Mouse (Mus musculus) kidney, embryonic 15.5 days (tissue): Measurements from ENCODE around the gene Bglap3. TPM values are rescaled to one million over a fixed set of nuclear protein-coding genes. Genes with fewer than 3 reads are reported as not detected.
A peak's percentile ranks its signal among the peaks of the same experiment; 100 is the strongest.

Source experiments
- ATAC-seq: fragments of 200-750 bp; cut with Nextera tagmentation; replicated peaks from 2 replicates; pipeline ENCODE4 v1.8.0; 2017; ENCODE audit warnings: moderate TSS enrichment; ENCODE audit not compliant: low FRiP score
- H3K27ac ChIP-seq: fragments of 300-500 bp; sonication (generic); 2 replicates; pipeline ENCODE4 v1.5.1; 2015; ENCODE audit warnings: mild to moderate bottlenecking, inconsistent platforms
- H3K27me3 ChIP-seq: fragments of 300-500 bp; sonication (generic); 2 replicates; pipeline ENCODE4 v1.6.1; 2015; ENCODE audit warnings: inconsistent platforms
- H3K36me3 ChIP-seq: fragments of 300-500 bp; sonication (generic); 2 replicates; pipeline ENCODE4 v1.6.1; 2015; ENCODE audit warnings: inconsistent platforms
- H3K4me1 ChIP-seq: fragments of 300-500 bp; sonication (generic); 2 replicates; pipeline ENCODE4 v1.6.1; 2015; ENCODE audit warnings: inconsistent platforms
- H3K4me2 ChIP-seq: fragments of 300-500 bp; sonication (generic); 2 replicates; pipeline ENCODE4 v1.6.1; 2015; ENCODE audit warnings: moderate library complexity, mild to moderate bottlenecking, inconsistent platforms
- H3K4me3 ChIP-seq: fragments of 300-500 bp; sonication (generic); replicated peaks from 2 replicates; pipeline ENCODE4 v1.5.1; 2015; ENCODE audit warnings: mild to moderate bottlenecking, inconsistent platforms
- H3K9ac ChIP-seq: fragments of 300-500 bp; sonication (generic); 2 replicates; pipeline ENCODE4 v1.6.1; 2015; ENCODE audit warnings: mild to moderate bottlenecking, inconsistent platforms
- H3K9me3 ChIP-seq: fragments of 300-500 bp; sonication (generic); replicated peaks from 2 replicates; pipeline ENCODE4 v1.6.1; 2016; ENCODE audit warnings: inconsistent platforms
- WGBS: fragments of 180-500 bp; shearing (Covaris S2); methylation state at CpG from one replicate; pipeline ENCODE4 v1.1.7; 2015; ENCODE audit warnings: mixed read lengths; 5-methylcytosine and 5-hydroxymethylcytosine counted together
- polyA plus RNA-seq: library from polyadenylated mRNA; unstranded; fragments of >200 nt; fragmentation: Nextera tagmentation; extraction: Ambion mirVana; gene quantifications from 2 replicates; pipeline ENCODE4 v1.2.1, GENCODE M21; 2015

Gene Bglap3
- polyA plus RNA-seq, 1 experiment from 2014 or later, result 0.39 TPM

- peak within 1 kb of the TSS; percentile 5; the same call in 1 of the 2 replicates for H3K27ac ChIP-seq
- H3K9me3 ChIP-seq, result no peaks in the 10 kb centered on the region
- H3K36me3 ChIP-seq, result peaks cover 74% of the 10 kb centered on the region
These were observed 47.6 kb downstream of the Bglap3 start, which contains the start of gene Glmp for GRCm38 (mm10) chr3:88324951-88325405. TSS of gene Glmp (plus strand) at chr3:88325023.

More at GRCm38 (mm10) chr3:88324951-88325405, 47.6 kb downstream of the Bglap3 start, which contains the start of gene Glmp:
- H3K4me1 ChIP-seq, result peaks cover 12% of the 10 kb centered on the region
- no peaks in the 10 kb centered on the region for H3K27me3 ChIP-seq
- H3K9ac ChIP-seq, result peak within 1 kb of the TSS; percentile 52
- H3K4me3 ChIP-seq, result peak within 1 kb of the TSS; percentile 54
- ATAC-seq, result peak; percentile 82
- H3K4me2 ChIP-seq, result peak within 1 kb of the TSS; percentile 82
- under 1% methylated on average over 10 of the region's 10 CpGs for WGBS

Other genes starting within 250 kb of the Bglap3 start
- 18.5 and 21.5 TPM in 2 replicates for gene Mef2d, start 230.4 kb downstream of the Bglap3 start, polyA plus RNA-seq
- gene Rhbg, start 118.0 kb downstream of the Bglap3 start, polyA plus RNA-seq, result 6.5 and 6.6 TPM in 2 replicates
- 2.5 and 2.9 TPM in 2 replicates for gene Gm38392, start 85.5 kb downstream of the Bglap3 start, polyA plus RNA-seq
- 12.9 and 15.6 TPM in 2 replicates for gene Tsacc, start 75.7 kb downstream of the Bglap3 start, polyA plus RNA-seq
- 587 and 599 TPM in 2 replicates for gene Cct3, start 75.6 kb downstream of the Bglap3 start, polyA plus RNA-seq
- gene Glmp, start 47.7 kb downstream of the Bglap3 start, polyA plus RNA-seq, result 226 and 234 TPM in 2 replicates
- 5.2 and 6.6 TPM in 2 replicates for gene Tmem79, start 36.6 kb downstream of the Bglap3 start, polyA plus RNA-seq
- 56.3 and 63.1 TPM in 2 replicates for gene Smg5, start 36.5 kb downstream of the Bglap3 start, polyA plus RNA-seq
- gene Paqr6, start 8.2 kb downstream of the Bglap3 start, polyA plus RNA-seq, result 11.9 and 14.5 TPM in 2 replicates
- 3.4 TPM in 1 of 2 replicates, not detected in the other for gene Bglap2, start 6.0 kb upstream of the Bglap3 start, polyA plus RNA-seq
- gene Bglap, start 11.7 kb upstream of the Bglap3 start, polyA plus RNA-seq, result 5.6 TPM in 1 of 2 replicates, not detected in the other
- gene Pmf1, start 37.6 kb upstream of the Bglap3 start, polyA plus RNA-seq, result 152 TPM in 2 replicates
- gene Slc25a44, start 52.4 kb upstream of the Bglap3 start, polyA plus RNA-seq, result 17.5 and 17.6 TPM in 2 replicates
- gene Sema4a, start 88.4 kb upstream of the Bglap3 start, polyA plus RNA-seq, result 14.0 and 14.7 TPM in 2 replicates
- gene Lmna, start 137.2 kb upstream of the Bglap3 start, polyA plus RNA-seq, result 89.2 and 92.0 TPM in 2 replicates
- gene Mex3a, start 159.7 kb upstream of the Bglap3 start, polyA plus RNA-seq, result 20.9 and 22.0 TPM in 2 replicates
- 15.1 and 17.4 TPM in 2 replicates for gene Rab25, start 175.6 kb upstream of the Bglap3 start, polyA plus RNA-seq
- 167 and 173 TPM in 2 replicates for gene Lamtor2, start 180.3 kb upstream of the Bglap3 start, polyA plus RNA-seq
- 54.0 and 57.9 TPM in 2 replicates for gene Ubqln4, start 181.0 kb upstream of the Bglap3 start, polyA plus RNA-seq
- gene Ssr2, start 203.1 kb upstream of the Bglap3 start, polyA plus RNA-seq, result 300 and 318 TPM in 2 replicates
- 99.8 and 104 TPM in 2 replicates for gene Arhgef2, start 233.2 kb upstream of the Bglap3 start, polyA plus RNA-seq